Mouse (Mus musculus): Measurements from ENCODE around the gene Sirpa. TPM values are rescaled to one million over a fixed set of nuclear protein-coding genes. Genes with fewer than 3 reads are reported as not detected.
A peak's percentile ranks its signal among the peaks of the same experiment; 100 is the strongest.

Sirpa gene
- total RNA-seq, 1 experiment from 2014 or later, result 31.6 TPM

DNA sequence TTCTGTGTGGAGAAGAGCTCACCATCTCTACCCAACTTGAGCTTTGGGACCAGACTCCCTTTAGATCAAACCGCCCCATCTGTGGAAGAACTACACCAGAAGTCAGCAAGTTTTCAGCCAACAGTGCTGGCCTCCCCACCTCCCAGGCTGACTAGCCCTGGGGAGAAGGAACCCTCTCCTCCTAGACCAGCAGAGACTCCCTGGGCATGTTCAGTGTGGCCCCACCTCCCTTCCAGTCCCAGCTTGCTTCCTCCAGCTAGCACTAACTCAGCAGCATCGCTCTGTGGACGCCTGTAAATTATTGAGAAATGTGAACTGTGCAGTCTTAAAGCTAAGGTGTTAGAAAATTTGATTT, 37.9 kb downstream of the Sirpa start:
- no peak for ATAC-seq (replicated peaks; ENCODE audit: low read depth, poor library complexity, severe bottlenecking)

DNA sequence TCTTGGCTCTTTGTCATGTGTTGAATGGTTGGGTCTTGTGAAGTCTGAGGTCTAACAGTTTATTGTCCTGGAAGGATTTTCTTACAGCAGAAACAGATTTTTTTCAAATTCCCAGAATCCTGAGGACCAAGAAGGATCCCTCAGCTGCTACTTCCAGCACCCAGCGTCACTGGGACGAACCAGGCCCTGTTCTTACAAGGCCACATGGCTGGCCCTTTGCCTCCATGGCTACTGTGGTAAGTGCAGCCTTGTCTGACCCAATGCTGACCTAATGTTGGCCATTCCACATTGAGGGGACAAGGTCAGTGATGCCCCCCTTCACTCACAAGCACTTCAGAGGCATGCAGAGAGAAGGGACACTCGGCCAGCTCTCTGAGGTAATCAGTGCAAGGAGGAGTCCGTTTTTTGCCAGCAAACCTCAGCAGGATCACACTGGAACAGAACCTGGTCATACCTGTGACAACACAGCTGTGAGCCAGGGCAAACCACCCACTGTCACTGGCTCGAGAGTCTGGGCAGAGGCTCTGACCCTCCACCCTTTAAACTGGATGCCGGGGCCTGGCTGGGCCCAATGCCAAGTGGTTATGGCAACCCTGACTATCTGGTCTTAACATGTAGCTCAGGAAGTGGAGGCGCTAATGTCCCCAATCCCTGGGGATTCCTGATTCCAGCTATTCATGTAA, 38.5 kb downstream of the Sirpa start:
- ATAC-seq (replicated peaks; ENCODE audit: low read depth, poor library complexity, severe bottlenecking), result no peak

DNA sequence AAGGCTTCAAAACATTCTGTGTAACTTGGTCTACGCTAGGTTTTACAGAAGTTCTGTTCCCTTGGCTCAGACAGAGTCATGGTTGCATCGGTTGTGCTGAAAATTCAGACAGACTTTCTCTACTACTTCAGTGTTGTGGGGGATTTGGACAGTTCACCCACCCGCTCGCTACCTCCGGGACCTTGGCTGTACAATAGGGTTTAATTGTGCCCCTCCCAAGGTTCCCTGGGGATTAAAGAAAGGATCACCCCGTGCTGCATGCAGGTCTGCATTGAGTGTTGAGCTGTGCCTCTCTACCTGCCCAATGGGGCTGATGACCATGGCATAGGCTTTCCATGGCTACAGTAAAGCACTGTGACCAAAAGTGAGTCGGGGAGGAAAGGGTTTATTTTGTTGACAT, 39.7 kb downstream of the Sirpa start:
- ATAC-seq (replicated peaks; ENCODE audit: low read depth, poor library complexity, severe bottlenecking), result no peak

DNA sequence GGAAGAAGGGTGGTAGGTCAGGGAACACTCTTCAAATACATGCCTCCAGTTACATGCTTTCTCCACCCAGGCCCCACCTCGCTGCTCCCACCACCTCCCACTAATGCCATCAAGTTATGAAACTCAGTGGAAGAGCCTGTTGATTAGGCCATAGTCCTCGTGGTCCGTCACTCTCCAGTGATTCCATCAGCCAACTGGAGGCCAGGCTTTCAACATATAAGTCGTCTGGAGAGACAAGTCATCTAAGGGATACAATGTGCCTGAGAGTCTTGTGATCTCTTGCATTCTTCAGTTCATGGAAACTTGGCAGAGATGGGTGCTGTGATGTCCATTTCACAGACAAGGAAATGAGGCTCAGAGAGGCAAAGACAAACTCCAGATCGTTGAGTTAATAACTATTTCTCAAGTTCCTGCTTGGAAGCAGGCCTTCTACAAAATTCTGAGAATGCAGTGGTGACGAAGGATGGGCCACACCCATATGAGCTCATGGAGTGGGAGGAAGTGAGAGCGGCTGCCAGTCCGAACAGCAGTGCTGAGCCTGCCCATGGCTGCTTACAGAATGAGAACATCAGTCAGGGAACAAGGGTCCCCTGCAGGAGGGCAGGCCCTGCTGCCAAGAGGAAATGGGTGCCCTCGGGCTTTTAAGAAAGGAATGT, 40.6 kb downstream of the Sirpa start:
- ATAC-seq (replicated peaks; ENCODE audit: low read depth, poor library complexity, severe bottlenecking), result peak; percentile 94

DNA sequence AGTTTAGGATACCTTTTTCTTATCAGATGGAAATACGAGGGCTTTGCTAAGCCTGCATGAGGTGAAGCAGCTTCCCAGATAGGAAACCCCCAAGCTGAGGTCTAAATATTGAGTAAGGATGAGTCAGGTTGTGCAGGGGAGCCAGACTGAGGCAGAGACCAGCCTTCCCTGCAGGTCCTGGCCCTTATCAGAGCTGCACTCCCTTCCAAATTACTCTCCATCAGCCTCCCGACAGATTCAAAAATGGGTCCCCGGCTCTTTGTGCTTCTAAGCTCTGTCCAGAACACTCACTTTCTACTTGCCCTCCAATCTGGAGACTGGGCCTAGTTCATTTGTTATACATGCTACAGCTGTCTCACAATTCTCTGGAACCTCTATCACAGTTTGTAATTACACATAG, 41.3 kb downstream of the Sirpa start:
- ATAC-seq (replicated peaks; ENCODE audit: low read depth, poor library complexity, severe bottlenecking), result no peak

DNA sequence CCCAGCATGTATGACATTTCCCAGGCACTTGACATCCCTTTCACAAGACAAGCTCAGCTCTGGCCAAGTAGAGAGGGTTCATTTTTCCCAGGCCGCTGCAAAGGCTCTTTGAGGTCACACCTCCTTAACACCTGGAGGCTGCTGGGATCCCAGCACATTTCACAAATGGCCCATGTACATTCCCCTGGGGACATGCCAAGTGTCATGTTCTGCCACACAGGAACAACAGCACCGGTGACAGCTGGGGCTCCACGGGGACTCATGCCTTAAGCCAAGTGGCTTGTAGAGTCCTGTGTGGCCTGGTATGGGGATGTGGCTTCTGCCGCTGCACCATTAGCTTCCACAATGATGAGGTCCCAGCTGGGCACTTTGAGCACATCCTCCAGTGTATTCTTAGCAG, 60.0 kb downstream of the Sirpa start:
- ATAC-seq (replicated peaks; ENCODE audit: low read depth, poor library complexity, severe bottlenecking), result no peak

DNA sequence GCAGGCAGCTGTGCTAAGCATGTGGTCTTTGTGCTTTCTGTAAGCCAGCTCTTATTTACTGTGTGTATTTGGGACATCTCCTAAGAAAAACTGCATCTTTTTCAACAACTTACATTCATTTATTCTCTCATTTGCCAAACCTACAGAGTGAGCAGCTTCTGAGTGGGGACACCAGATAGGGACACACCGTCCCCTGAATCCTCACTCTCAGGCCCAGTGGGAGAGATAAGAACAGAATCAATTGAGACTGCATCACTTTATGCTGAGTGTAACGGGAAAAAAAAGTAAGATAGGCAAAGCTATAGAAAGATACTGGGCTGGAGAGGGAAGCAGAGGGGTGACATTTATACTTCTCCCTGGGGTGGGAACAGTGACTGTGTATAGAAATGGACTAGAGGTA, 61.0 kb downstream of the Sirpa start:
- no peak for ATAC-seq (replicated peaks; ENCODE audit: low read depth, poor library complexity, severe bottlenecking)

DNA sequence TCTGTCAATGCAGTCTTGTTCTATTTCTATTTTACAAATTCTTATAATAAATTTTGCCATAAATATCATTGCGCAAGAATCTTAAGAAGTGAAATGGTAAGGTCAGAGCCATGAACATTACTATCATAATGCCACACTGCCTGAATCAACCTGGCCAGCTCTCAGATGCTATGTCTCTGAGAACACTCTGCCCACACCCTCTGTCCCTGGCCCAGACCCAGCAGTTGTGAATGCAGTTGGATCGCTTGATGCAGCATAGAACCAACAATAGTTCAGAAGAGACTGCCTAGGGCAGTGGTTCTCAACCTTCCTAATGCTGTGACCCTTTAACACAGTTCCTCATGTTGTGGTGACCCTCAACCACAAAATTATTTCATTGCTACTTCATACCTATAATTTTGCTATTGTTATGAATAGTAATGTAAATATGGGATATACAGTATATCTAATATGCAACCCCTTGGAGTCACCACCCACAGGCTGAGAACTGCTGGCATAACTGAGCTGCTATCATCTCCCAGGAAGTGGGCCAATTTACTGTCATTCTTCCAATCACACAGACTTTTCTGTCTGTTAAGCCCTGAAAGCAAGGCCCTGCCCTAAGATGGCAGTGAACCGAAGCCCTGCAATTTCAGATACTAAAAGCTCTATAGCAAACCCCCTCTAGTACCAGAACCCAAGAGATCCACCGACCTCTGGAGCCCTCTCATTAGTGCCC, 61.8 kb downstream of the Sirpa start:
- ATAC-seq (replicated peaks; ENCODE audit: low read depth, poor library complexity, severe bottlenecking), result no peak

DNA sequence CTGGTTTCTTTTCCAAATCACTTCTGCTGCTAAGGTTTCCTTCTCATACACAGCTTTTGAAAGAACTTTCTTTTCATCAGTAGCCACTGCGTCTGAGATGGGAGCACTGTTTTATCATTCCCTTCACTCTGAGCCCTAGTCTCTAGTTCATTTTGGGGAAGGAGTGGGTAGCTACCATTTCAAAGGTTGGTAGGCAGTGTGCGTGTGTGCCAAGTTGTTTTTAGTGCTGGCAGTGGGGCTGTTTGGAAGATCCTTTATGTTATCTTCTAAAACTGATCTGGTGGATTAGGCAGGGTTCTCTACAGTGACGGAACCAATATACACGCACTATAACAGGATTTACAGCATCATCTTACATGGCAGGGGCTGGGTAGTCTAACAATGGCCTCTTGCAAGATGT, 62.4 kb downstream of the Sirpa start:
- no peak for ATAC-seq (replicated peaks; ENCODE audit: low read depth, poor library complexity, severe bottlenecking)

DNA sequence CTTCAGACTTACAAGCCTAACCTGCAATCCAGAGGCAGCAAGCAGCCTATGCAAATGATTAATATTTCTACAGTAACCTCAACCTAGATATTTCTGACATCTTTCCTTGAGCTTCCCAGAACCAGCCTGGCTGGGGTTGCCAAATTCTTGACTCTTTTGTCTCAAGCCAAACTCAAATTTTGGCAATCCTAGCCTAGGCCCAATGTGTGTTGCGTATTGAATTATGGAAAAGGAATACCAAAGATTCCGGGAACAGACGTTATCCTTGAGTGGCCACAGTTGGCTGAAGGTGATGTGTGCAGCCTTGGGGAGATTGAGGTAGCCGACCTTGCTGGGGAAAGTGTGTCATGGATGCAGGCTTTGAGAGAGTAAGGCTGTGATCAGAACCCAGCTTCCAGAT, 66.2 kb downstream of the Sirpa start:
- no peak for ATAC-seq (replicated peaks; ENCODE audit: low read depth, poor library complexity, severe bottlenecking)

DNA sequence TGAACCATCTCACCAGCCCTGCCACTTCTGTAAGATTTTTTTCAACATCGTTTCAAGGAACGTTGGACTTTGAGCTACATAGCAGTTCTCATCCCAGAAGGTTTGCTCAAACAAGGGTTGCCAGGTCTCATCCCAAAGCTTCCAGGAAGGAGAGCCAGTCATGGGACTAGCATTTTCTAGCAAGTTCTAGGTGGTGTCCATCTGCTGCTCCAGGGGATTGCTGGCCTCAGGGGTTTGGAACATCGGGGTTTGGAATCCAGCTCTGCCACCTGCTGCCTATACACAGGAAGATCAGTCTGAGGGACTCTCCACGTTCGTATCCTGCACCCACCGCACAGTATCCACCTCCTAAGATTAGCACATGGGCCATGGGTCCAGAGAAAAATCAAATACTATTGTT, 67.4 kb downstream of the Sirpa start:
- ATAC-seq (replicated peaks; ENCODE audit: low read depth, poor library complexity, severe bottlenecking), result no peak

DNA sequence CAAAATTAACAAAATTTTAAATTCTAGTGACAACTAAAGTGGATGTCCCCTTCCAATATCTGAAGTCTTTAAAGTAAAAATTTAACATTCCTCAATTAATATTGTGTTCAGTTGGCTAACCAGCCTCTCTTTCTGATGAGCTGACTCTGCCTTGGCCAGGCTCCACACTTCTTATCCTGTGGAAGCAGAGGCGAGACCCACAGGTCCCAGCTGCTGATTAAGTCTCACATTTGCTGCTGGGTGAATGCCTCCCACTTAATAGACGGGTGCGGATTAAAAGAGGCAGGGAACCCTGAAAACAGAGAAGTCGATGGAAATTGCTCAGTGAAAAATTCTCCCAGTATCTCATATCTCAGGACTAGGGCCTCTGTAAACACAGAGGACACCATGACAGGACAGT, 69.8 kb downstream of the Sirpa start:
- no peak for ATAC-seq (replicated peaks; ENCODE audit: low read depth, poor library complexity, severe bottlenecking)

DNA sequence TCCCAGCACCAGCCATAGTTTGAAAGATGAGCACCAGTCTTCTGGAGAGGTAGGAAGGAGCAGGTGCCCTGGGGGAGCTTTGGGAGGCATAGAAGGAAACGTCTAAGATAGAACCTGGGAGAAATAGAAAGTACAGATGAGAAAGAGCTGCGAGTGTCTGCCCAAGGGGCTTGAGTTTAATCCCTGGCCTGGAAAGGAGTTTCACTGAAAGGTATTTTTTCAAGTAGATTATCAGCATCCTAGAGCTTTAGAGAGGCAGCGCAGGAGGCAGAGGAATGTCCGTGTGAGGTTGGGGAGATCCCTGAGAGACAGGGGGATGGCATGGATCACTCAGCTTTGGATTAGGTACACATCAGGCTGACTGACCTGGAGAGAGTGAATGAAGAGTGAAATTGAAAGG, 79.3 kb downstream of the Sirpa start:
- no peak for ATAC-seq (replicated peaks; ENCODE audit: low read depth, poor library complexity, severe bottlenecking)

DNA sequence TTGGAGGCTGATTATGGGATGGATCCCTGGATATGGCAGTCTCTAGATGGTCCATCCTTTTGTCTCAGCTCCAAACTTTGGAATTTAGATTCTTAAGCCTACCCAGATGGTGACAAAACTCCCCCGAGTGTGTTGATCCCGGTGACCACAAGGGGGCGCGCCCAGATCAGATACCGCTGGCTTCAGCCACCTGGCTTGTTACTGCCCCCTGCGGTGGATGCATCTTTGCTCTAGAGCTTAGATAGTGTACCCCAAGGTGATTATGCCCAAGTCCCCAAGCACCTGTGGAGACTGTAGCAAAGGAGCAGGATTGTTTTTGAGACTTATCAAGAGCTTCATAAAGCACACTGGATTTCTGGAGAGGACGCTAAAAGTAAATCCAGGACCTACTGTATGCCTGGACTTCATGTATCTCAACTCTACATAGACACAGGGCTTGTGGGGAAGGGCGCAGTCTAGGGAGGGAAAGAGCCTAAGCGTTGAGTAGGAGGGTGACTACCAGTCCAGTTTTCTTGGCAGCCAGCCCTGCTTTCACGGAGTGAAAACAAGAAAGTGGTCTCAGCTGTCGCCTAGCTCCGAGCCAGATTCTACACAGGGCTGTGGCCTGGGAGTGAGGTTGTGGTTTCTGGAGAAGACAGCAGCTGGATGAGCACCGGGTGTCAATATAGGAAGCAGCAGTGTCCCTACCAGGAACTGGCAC, 82.5 kb downstream of the Sirpa start:
- ATAC-seq (replicated peaks; ENCODE audit: low read depth, poor library complexity, severe bottlenecking), result peak; percentile 100

DNA sequence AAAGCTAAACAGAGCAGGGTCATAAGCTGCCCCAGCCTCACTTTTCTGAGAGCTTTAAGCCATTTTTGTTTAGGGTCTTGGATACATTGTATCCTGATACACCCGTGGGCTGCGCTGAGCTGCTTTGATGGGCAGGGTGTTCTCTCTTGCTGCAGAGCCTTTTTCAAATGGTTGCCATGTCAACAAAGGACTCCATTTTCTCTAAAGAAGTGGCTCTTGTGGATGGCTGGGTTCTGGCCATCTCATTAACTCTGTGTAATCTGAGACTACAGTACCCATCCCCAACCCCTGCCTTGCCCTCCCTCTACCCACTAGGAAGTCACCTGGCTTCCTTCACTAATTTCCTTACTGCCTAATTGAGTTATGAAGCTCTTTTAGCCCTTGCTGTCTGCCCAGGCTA, 85.0 kb downstream of the Sirpa start:
- no peak for ATAC-seq (replicated peaks; ENCODE audit: low read depth, poor library complexity, severe bottlenecking)

DNA sequence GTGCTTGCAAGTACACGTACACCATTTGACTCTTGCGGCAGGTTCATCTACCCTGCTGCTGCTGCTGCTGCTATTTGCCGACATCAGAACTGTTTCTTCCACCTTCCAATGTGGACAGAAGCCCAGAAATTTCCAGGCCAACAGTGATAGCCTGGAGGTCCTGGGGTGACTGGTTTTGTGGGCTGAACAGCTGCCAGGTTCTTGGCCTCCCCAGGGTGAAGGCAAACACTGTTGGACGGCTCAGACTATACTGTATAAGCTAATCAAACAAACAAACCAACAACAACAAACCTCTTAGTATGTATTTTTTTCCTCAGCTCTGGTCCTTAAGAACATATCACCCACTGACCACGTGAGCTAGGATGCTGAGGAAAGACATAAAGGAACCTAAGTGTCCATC, 86.4 kb downstream of the Sirpa start:
- ATAC-seq (replicated peaks; ENCODE audit: low read depth, poor library complexity, severe bottlenecking), result no peak

DNA sequence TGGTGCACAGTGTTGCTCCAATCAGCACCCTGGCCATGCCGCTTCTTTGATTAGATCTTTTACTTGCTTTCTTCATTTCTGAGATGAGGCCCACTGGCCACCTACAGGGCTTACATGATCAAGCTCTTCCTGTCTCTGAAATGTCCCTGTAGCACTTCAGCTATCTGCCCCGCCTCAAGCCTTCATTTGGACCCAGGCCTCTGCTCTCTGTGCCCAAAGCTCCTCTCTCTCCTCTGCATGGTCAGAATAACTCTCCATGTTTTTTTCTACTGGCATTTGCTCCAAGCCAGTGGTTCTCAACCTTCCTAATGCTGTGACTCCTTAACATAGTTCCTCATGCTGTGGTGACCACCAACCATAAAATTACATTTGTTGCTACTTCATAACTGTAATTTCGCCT, 87.6 kb downstream of the Sirpa start:
- ATAC-seq (replicated peaks; ENCODE audit: low read depth, poor library complexity, severe bottlenecking), result no peak

Data from common myeloid progenitor, adult 5-6 weeks (primary cell).